Mouse (Mus musculus) cerebral cortex, adult 2 months (tissue): Measurements from ENCODE around the gene Dync1i1.

ENCODE experiments used
- WGBS: fragments of 180-500 bp; shearing (Covaris S2); methylation state at CpG from one replicate; pipeline ENCODE4 v1.1.7; 2018; 5-methylcytosine and 5-hydroxymethylcytosine counted together

Gene Dync1i1

DNA sequence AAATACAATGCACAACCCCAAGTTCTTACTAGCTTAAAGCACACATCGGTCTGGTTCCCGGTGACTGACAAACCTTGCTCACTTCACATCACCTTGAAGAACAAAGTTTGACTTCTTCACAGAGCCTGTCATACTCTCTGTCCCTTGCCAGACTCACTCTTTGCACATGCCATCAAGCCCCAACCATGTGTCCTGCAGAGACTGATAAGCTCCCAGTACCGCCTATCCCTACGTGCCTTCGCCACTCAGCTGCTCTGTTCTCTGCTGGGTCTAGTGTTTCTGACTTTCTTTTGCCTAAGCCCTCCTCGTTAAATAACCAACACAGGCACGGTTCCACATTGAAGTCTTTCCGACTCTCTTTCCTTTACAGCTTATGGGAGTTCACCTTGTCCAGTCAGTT lies 244.2 kb downstream of the Dync1i1 start:
- 88% methylated on average over 8 of the region's 8 CpGs for WGBS

- WGBS: 62% methylated on average over 4 of the region's 4 CpGs
Measured at GRCm38 (mm10) chr6:5976241-5976640, 250.8 kb downstream of the Dync1i1 start.

DNA sequence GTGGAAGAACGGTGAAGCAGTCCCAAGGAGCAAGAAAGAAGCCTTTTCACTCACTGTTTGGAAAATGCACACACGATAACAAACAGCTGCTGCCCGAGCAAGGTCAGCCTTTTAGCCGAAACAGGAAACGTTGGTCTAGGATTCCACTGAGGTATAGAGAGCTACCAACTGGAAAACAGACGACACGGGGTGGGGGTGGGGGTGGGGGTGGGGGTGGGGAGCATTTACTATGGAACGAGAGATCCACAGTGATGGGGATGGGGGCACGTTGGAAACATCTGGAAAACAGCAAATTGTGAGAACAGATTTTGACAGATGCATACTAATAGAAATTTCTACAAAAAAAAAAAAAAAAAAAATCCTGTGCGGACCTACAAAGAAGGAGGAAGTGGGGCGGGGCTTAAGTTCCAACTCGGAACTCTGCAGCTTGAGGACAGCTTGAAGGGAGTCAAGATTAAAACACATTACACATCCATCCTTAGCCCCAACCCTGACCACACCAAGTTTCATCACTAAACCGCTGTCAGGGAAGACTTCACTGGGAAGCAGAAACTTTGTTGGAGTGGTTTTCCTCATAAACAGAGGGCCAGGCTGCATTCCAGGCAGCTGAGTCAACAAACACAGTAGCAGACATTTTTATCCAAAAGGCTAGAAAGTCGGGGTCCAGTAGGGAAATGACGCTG lies 251.9 kb downstream of the Dync1i1 start:
- WGBS: 70% methylated on average over 15 of the region's 15 CpGs

GRCm38 (mm10) chr6:5991243-5991642 lies 265.8 kb downstream of the Dync1i1 start:
- WGBS: 53% methylated on average over 6 of the region's 6 CpGs

DNA sequence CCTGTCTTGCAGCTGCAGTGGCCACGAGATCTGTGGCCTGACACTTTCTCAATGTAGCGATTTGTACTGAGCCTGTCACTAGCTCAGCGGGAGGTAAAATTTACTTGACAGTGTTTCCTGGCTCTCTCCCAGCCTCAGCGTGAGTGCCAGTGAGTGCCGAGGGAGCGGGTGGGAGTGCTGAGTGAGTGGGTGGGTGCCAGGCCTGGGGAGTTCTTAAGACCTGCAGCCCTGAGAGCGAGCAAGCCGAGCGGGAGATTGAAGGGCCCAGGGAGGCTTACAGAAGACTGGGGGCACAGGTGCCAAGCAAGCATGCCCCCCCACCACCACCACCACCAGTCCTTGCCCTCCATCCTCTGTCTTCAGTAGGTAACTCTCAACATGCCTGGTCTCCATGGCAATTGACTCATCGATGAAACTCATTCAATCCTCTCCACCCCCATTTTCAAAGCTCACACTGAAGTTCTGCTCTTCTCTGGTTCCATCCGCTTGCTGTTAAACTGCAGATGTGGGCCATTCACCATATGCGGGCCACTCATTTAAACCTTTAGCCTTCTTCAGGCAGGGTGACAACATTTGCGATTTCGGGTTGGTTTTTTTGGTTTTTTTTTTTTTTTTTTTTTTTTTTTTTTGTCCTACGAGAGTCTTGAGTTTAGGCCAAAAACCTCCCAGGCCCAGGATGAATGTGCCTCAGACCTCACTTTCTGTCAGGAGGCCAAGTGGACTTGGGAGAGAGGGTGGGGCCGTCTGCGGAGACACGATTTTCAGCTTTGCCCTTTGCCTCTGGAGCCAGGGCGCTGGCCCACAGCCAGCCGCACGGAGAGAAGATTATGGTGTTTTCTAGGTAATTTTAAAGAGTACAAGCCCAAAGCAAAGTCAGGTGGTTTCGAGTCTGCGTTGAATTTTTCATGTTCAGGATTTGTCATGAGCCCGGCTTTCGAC lies 266.6 kb downstream of the Dync1i1 start:
- 36% methylated on average over 25 of the region's 25 CpGs for WGBS

- 57% methylated on average over 7 of the region's 7 CpGs for WGBS
Measured at GRCm38 (mm10) chr6:5993056-5993455, 267.6 kb downstream of the Dync1i1 start.

- 39% methylated on average over 6 of the region's 6 CpGs for WGBS
Measured at GRCm38 (mm10) chr6:5997535-5997934, 272.1 kb downstream of the Dync1i1 start.

GRCm38 (mm10) chr6:6002061-6002460 lies 276.6 kb downstream of the Dync1i1 start:
- WGBS: 54% methylated on average over 3 of the region's 3 CpGs

- 48% methylated on average over 12 of the region's 12 CpGs for WGBS
Measured at GRCm38 (mm10) chr6:6004756-6005485, 279.5 kb downstream of the Dync1i1 start.

GRCm38 (mm10) chr6:6005762-6006431 lies 280.5 kb downstream of the Dync1i1 start:
- 8% methylated on average over 42 of the region's 42 CpGs for WGBS

GRCm38 (mm10) chr6:6011364-6011763 lies 285.9 kb downstream of the Dync1i1 start:
- WGBS: 37% methylated on average over 2 of the region's 2 CpGs

DNA sequence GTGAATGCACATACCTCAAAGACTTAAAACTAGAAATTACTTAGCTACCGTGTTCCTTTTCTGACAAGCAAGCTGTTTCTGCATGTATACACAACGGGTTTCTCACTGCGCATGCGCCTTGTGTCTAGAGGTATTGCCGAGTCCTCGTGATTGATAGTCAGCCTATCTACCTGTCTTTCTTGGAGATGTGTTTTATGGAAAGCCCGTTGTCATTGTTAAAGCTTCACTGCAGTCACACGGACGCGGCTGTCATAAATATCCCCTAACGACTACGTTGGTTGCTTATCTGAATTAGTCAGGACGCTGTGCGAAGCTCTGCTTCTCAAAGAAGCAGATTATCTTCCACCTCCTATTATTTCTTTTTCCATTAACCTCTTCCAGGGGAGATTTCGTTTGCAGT lies 290.2 kb downstream of the Dync1i1 start:
- WGBS: 73% methylated on average over 15 of the region's 15 CpGs

- 78% methylated on average over 9 of the region's 9 CpGs for WGBS
Measured at GRCm38 (mm10) chr6:6016931-6017330, 291.5 kb downstream of the Dync1i1 start.

- WGBS: 60% methylated on average over 6 of the region's 6 CpGs
Measured at GRCm38 (mm10) chr6:6023976-6024375, 298.5 kb downstream of the Dync1i1 start.

DNA sequence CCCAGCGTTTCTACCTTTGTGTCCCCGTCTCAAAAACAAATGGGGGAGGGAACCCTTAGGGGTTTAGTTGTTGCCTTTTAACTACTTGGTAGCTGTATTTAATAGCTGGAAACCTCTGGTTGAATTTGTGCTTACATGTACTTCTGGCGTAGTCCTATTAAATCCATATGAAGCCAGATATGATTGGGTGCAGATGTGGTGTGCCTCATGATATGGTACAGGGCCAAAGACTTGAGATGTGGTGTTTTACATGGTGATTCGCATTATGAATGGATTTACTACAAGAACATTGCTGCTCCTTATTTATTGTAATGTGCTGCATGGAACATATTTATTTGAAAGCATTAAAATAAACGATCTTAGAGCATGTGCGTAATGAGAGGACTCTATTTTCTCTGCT lies 302.2 kb downstream of the Dync1i1 start:
- WGBS: 92% methylated on average over 6 of the region's 6 CpGs

GRCm38 (mm10) chr6:6038773-6039550 lies 313.5 kb downstream of the Dync1i1 start:
- WGBS: 81% methylated on average over 18 of the region's 18 CpGs

DNA sequence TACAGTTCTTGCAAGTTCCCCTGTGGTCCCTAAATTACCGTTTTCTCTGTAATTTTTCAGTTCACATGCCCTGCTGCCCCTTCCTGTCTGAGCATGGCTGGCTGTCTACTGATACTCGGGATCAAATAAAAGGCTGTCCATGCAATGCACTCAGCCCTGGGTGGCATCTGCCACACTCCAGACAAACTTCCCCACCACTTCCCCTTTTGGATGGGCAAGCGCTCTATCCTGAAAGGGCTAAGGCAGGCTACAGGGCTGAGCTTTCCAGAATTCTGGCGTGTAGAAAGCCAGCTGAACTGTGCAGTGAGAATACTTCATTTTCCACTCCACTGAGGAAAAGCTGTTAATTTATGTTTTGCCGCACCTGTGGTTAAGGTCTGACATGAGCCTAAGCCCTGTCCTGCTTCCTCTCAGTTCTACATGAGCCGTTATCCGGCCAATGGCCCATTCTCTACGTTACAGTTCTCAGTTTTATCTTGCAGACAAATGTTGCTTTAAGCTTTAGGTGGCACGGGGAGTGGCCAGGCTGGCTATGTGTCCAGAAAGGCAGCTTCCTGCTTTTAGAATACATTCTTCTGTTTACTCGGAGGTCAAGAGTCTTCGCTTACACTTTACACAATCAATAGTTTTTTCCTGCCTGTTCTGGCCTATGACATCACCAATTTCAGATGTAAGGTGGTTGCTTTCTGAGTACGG lies 321.4 kb downstream of the Dync1i1 start:
- WGBS: 84% methylated on average over 12 of the region's 12 CpGs

GRCm38 (mm10) chr6:6052696-6053095 lies 327.3 kb downstream of the Dync1i1 start:
- 76% methylated on average over 11 of the region's 11 CpGs for WGBS

GRCm38 (mm10) chr6:6053946-6054345 lies 328.5 kb downstream of the Dync1i1 start:
- 67% methylated on average over 3 of the region's 3 CpGs for WGBS

DNA sequence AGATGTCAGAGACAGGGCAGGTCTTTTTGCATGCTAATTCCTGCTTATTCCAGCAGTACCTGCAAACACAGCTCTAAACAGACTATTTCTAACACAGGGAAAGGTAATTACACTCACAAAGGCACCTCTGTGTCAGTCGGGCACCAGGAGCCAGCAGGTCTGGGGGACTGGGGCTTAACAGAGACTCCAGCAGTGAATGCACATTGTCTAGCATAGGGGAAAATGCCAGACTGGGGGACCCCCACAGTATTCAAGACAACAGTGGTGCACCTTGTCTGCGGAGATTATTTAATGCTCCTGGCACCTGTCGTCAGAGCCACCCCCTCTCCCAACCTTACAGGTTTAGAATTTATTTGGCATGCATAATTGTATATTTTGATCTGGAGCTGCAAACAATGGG lies 333.1 kb downstream of the Dync1i1 start:
- 47% methylated on average over 3 of the region's 3 CpGs for WGBS
